Mouse (Mus musculus): ENCODE results near the gene Magea10. TPM values are rescaled to one million over a fixed set of nuclear protein-coding genes. Genes with fewer than 3 reads are reported as not detected.

Gene Magea10
- not detected in 2 replicates for polyA plus RNA-seq (2012; ENCODE audit: insufficient read depth, insufficient read length, low replicate concordance, missing spikeins)

GRCm38 (mm10) chrX:72386758-72387157 is at the start of gene Magea10:
Magea10 (minus strand) TSS chrX:72386858.
- 91% methylated on average over 6 of the region's 6 CpGs for WGBS
- no peak within 1 kb of the TSS for H3K27ac ChIP-seq (ENCODE audit: insufficient read depth, low read depth, low read length)

GRCm38 (mm10) chrX:72381972-72382371 is 4.7 kb downstream of the Magea10 start:
- 32% methylated on average over 1 of the region's 1 CpGs for WGBS
- H3K4me3 ChIP-seq (ENCODE audit: insufficient read depth, low read depth, low read length), result no peak overlapping the region
- no peaks in the 10 kb centered on the region for H3K4me1 ChIP-seq (ENCODE audit: control insufficient read depth, insufficient read depth, low read length)
- TF ChIP-seq CTCF (IDR thresholded peaks at IDR 0.05; ENCODE audit: insufficient read depth, low read depth, low read length), result no peak
- no peak for TF ChIP-seq POLR2A (IDR thresholded peaks at IDR 0.05; ENCODE audit: insufficient read depth, low read depth, low read length)
- H3K27ac ChIP-seq (ENCODE audit: insufficient read depth, low read depth, low read length), result no peak overlapping the region

More at GRCm38 (mm10) chrX:72386758-72387157, at the start of gene Magea10:
- Histone ChIP-seq H3K4me3 (ENCODE audit: insufficient read depth, low read depth, low read length) (no peak within 1 kb of the TSS), H3K4me1 (ENCODE audit: control insufficient read depth, insufficient read depth, low read length) (no peaks in the 10 kb centered on the region)
- TF ChIP-seq CTCF (IDR thresholded peaks at IDR 0.05; ENCODE audit: insufficient read depth, low read depth, low read length), result no peak

Other genes with a start within 250 kb of the Magea10 start
- gene Magea4, start 164.8 kb downstream of the Magea10 start, polyA plus RNA-seq (2012; ENCODE audit: insufficient read depth, insufficient read length, low replicate concordance, missing spikeins), result not detected in 2 replicates
- not detected in 2 replicates for gene Gabre, start 112.1 kb downstream of the Magea10 start, polyA plus RNA-seq (2012; ENCODE audit: insufficient read depth, insufficient read length, low replicate concordance, missing spikeins)

Data from olfactory bulb, adult 2 months (tissue).